Mouse (Mus musculus) embryonic facial prominence, embryonic 11.5 days (tissue): Measurements from ENCODE around the gene Mcm9. TPM values are rescaled to one million over a fixed set of nuclear protein-coding genes. Genes with fewer than 3 reads are reported as not detected.
"Not testable (repeated sequence)": the region's sequence is repeated elsewhere in the genome, so short reads cannot be mapped to it uniquely, and the experiment has no call there.

ENCODE experiments used
- ATAC-seq: fragments of 200-750 bp; cut with Nextera tagmentation; replicated peaks from 2 replicates; pipeline ENCODE4 v1.8.0; 2017; ENCODE audit warnings: low read depth; ENCODE audit not compliant: insufficient number of reproducible peaks, low FRiP score, low TSS enrichment
- DNase-seq: peaks from one replicate; pipeline ENCODE4 v3.0.0-alpha.2; 2015; ENCODE audit warnings: low spot score
- H3K27ac ChIP-seq: fragments of 300-500 bp; sonication (generic); replicated peaks from 2 replicates; pipeline ENCODE4 v1.5.1; 2014; ENCODE audit warnings: mild to moderate bottlenecking, low read depth, low read length, control low read depth
- H3K27me3 ChIP-seq: fragments of 300-500 bp; sonication (generic); 2 replicates; pipeline ENCODE4 v1.6.1; 2014; ENCODE audit warnings: mild to moderate bottlenecking, low read length, moderate library complexity, mixed read lengths; ENCODE audit not compliant: control insufficient read depth, insufficient read depth
- H3K36me3 ChIP-seq: fragments of 300-500 bp; sonication (generic); replicated peaks from 2 replicates; pipeline ENCODE4 v1.6.1; 2014; ENCODE audit warnings: low read depth, mild to moderate bottlenecking, low read length, moderate library complexity, mixed read lengths; ENCODE audit not compliant: control insufficient read depth, insufficient read depth
- H3K4me1 ChIP-seq: fragments of 300-500 bp; sonication (generic); 2 replicates; pipeline ENCODE4 v1.6.1; 2014; ENCODE audit warnings: low read length, mixed read lengths; ENCODE audit not compliant: control insufficient read depth, insufficient read depth
- H3K4me2 ChIP-seq: fragments of 300-500 bp; sonication (generic); 2 replicates; pipeline ENCODE4 v1.6.1; 2014; ENCODE audit warnings: low read depth, mild to moderate bottlenecking, control low read depth, low read length, moderate library complexity
- H3K4me3 ChIP-seq: fragments of 300-500 bp; sonication (generic); 2 replicates; pipeline ENCODE4 v1.5.1; 2014; ENCODE audit warnings: low read depth, low read length, control low read depth
- H3K9ac ChIP-seq: fragments of 300-500 bp; sonication (generic); replicated peaks from 2 replicates; pipeline ENCODE4 v1.6.1; 2014; ENCODE audit warnings: mild to moderate bottlenecking, control low read depth, low read length
- H3K9me3 ChIP-seq: fragments of 300-500 bp; sonication (generic); replicated peaks from 2 replicates; pipeline ENCODE4 v1.6.1; 2016; ENCODE audit warnings: mild to moderate bottlenecking, low read length, inconsistent platforms, mixed read lengths; ENCODE audit not compliant: control insufficient read depth
- WGBS: fragments of 180-500 bp; shearing (Covaris S2); extraction: QIAGEN DNeasy Blood & Tissue Kit; methylation state at CpG from one replicate; pipeline ENCODE4 v1.1.7; 2014; 5-methylcytosine and 5-hydroxymethylcytosine counted together
- polyA plus RNA-seq: library from polyadenylated mRNA; unstranded; fragments of >200 nt; fragmentation: Nextera tagmentation; extraction: Ambion mirVana; gene quantifications from 2 replicates; pipeline ENCODE4 v1.2.1, GENCODE M21; 2014

Mcm9 gene
- polyA plus RNA-seq, 1 experiment from 2014 or later: 18.2 TPM

GRCm38 (mm10) chr10:53505526-53505925, 124.7 kb downstream of the Mcm9 start:
- Histone ChIP-seq H3K4me3 (no peak overlapping the region), H3K4me2 (no peak overlapping the region), H3K27ac (no peak overlapping the region), H3K27me3 (no peaks in the 10 kb centered on the region), H3K9me3 (no peaks in the 10 kb centered on the region), H3K4me1 (no peaks in the 10 kb centered on the region), H3K9ac (no peak overlapping the region), H3K36me3 (no peaks in the 10 kb centered on the region)
- DNase-seq: no peak
- 54% methylated on average over 2 of the region's 2 CpGs for WGBS
- no peak for ATAC-seq

- Histone ChIP-seq H3K9me3 (no peaks in the 10 kb centered on the region), H3K4me2 (no peak overlapping the region), H3K27me3 (no peaks in the 10 kb centered on the region), H3K27ac (no peak overlapping the region), H3K4me3 (no peak overlapping the region), H3K36me3 (no peaks in the 10 kb centered on the region), H3K9ac (no peak overlapping the region), H3K4me1 (no peaks in the 10 kb centered on the region)
- 45% methylated on average over 3 of the region's 3 CpGs for WGBS
- DNase-seq (no peak), ATAC-seq (no peak)
These were observed 125.2 kb downstream of the Mcm9 start for GRCm38 (mm10) chr10:53505069-53505468.

DNA sequence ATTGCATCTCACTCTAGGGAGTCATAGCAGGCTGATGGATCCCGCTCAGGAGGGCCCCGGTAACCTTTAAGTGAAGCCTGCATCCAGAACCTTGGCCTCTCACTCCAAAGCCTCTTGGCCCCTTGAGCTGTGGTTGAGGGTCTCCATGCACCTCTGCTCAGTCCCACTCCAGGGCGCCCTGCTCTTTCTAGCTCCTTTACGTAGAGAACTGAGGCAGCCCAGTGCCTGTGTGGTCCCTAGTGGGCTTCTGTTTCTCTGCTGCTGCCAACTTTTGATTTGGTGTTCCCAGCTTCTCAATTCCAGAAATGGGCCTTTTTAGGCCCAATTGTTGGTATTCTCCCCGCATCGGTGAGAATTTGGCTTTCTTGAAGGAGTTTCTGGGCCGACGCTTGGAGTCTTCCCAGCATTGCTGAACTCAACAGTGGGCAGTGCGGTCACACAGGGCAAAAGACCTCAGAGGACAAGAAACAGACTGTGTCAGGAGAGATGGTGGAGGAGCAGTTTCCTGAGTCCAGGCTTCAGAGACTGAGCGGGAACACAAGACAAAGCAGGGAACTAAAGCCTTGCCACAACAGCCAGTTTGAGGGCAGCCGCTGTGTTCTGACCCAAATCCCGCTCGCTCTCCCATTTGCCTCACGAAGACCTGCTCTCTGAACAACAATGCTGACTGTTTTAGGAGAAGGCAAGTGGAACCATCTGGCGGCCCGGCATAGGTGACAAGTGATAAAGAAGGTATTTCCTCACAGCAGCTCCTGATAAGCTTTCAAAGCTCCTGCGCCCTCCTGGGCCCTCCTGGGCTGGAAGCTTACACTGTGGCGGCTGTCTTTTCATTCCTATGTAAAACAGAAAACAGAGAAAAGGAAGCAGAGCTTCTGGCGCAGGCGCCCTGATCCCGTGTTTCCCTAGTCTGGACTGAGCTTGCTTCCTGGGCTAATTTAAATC, 127.1 kb downstream of the Mcm9 start:
- H3K4me3 ChIP-seq: no peak overlapping the region
- H3K4me1 ChIP-seq: no peaks in the 10 kb centered on the region
- no peaks in the 10 kb centered on the region for H3K36me3 ChIP-seq
- no peak overlapping the region for H3K27ac ChIP-seq
- ATAC-seq (no peak), DNase-seq (peak; percentile 59)
- H3K9me3 ChIP-seq: no peaks in the 10 kb centered on the region
- H3K27me3 ChIP-seq: no peaks in the 10 kb centered on the region
- 0 out of 2 replicates have a peak overlapping the region, but pooled peaks have one; percentile 21 for H3K4me2 ChIP-seq
- WGBS: 39% methylated on average over 21 of the region's 21 CpGs
- peak overlapping the region; percentile 35 for H3K9ac ChIP-seq

GRCm38 (mm10) chr10:53502471-53502870, 127.8 kb downstream of the Mcm9 start:
- no peak for DNase-seq
- 84% methylated on average over 13 of the region's 13 CpGs for WGBS
- Histone ChIP-seq H3K27me3 (no peaks in the 10 kb centered on the region), H3K4me2 (no peak overlapping the region), H3K27ac (no peak overlapping the region), H3K4me1 (no peaks in the 10 kb centered on the region), H3K36me3 (no peaks in the 10 kb centered on the region), H3K9me3 (no peaks in the 10 kb centered on the region), H3K4me3 (no peak overlapping the region), H3K9ac (no peak overlapping the region)
- no peak for ATAC-seq

GRCm38 (mm10) chr10:53499518-53499917, 130.7 kb downstream of the Mcm9 start:
- Histone ChIP-seq H3K4me3 (no peak overlapping the region), H3K27me3 (no peaks in the 10 kb centered on the region), H3K4me2 (no peak overlapping the region), H3K9ac (no peak overlapping the region), H3K36me3 (no peaks in the 10 kb centered on the region), H3K4me1 (no peaks in the 10 kb centered on the region), H3K27ac (no peak overlapping the region), H3K9me3 (no peaks in the 10 kb centered on the region)
- DNase-seq (no peak), ATAC-seq (no peak)

DNA sequence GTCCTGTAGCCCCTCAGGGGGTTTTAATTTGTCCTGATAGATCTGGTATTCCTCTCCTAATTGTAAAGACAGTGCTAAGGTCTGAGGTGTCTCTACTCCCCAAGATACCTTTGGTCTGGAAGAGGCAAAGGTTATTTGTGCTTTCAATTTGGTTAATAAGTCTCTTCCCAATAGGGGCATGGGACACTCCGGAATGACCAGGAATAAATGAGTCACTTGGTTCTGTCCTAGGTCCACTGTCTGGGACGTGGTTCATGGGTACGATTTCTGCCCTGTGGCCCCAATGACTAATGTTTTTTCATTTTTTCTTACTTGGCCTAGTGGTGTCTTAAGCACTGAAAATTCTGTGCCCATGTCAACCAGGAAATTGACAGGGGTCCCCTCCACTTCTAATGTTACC, 134.9 kb downstream of the Mcm9 start:
- not testable (repeated sequence) for H3K9ac ChIP-seq, ATAC-seq, H3K4me3 ChIP-seq, H3K27ac ChIP-seq, DNase-seq, H3K4me2 ChIP-seq, H3K9me3 ChIP-seq, H3K27me3 ChIP-seq, H3K4me1 ChIP-seq, H3K36me3 ChIP-seq
- 95% methylated on average over 3 of the region's 3 CpGs for WGBS

- ATAC-seq (no peak), DNase-seq (no peak)
- H3K9ac ChIP-seq: no peak overlapping the region
- H3K4me3 ChIP-seq: no peak overlapping the region
- H3K36me3 ChIP-seq: no peaks in the 10 kb centered on the region
- H3K4me1 ChIP-seq: no peaks in the 10 kb centered on the region
- H3K4me2 ChIP-seq: no peak overlapping the region
- WGBS: 93% methylated on average over 13 of the region's 13 CpGs
- H3K27me3 ChIP-seq: no peaks in the 10 kb centered on the region
- no peak overlapping the region for H3K27ac ChIP-seq
- H3K9me3 ChIP-seq: no peaks in the 10 kb centered on the region
These were observed 136.3 kb downstream of the Mcm9 start for GRCm38 (mm10) chr10:53493954-53494353.
